Mouse (Mus musculus) cortical plate, adult 2 months (tissue): Measurements from ENCODE around the gene Asic1. TPM values are rescaled to one million over a fixed set of nuclear protein-coding genes. Genes with fewer than 3 reads are reported as not detected.

Source experiments
- H3K27ac ChIP-seq: fragments of 200-500 bp; 2 replicates; pipeline ENCODE4 v1.5.1; 2012; ENCODE audit warnings: low read length, control low read depth, inconsistent platforms; ENCODE audit not compliant: insufficient read depth
- H3K4me1 ChIP-seq: fragments of 200-500 bp; 2 replicates; pipeline ENCODE4 v1.6.1; 2011; ENCODE audit warnings: low read length; ENCODE audit not compliant: control insufficient read depth, insufficient read depth
- H3K4me3 ChIP-seq: fragments of 200-500 bp; 2 replicates; pipeline ENCODE4 v1.5.1; 2011; ENCODE audit warnings: mild to moderate bottlenecking, low read length, control low read depth; ENCODE audit not compliant: insufficient read depth
- CTCF ChIP-seq: fragments of 200-500 bp; IDR thresholded peaks from 2 replicates; pipeline ENCODE4 v1.5.1; 2011; ENCODE audit warnings: mild to moderate bottlenecking, control low read depth, low read length; ENCODE audit not compliant: insufficient read depth; ENCODE audit errors: extremely low read depth
- POLR2A ChIP-seq: fragments of 200-500 bp; IDR thresholded peaks from 2 replicates; pipeline ENCODE4 v1.6.1; 2011; ENCODE audit warnings: mild to moderate bottlenecking, low read length, control low read depth; ENCODE audit not compliant: insufficient read depth; ENCODE audit errors: extremely low read depth
- polyA plus RNA-seq: library from polyadenylated mRNA; depleted of rRNA; stranded (reverse); fragments of >200 nt; gene quantifications from 2 replicates; pipeline ENCODE4 v1.2.3, GENCODE M21; 2012; rRNA removed

The Asic1 gene
- polyA plus RNA-seq = 54.1 and 59.0 TPM in 2 replicates

GRCm38 (mm10) chr15:99670154-99670821 lies at the start of gene Asic1:
Gene Asic1, plus strand, starts transcription at chr15:99670368.
- TF ChIP-seq POLR2A (no peak; the same call in 1 of the 2 replicates), CTCF (no peak)
- Histone ChIP-seq H3K27ac (peak within 1 kb of the TSS; percentile 16; the same call in 1 of the 2 replicates), H3K4me3 (peak within 1 kb of the TSS; percentile 49), H3K4me1 (peaks cover 8% of the 10 kb centered on the region)

- no peak overlapping the region for H3K27ac ChIP-seq
- TF ChIP-seq POLR2A = no peak
- TF ChIP-seq CTCF = no peak
- no peak overlapping the region for H3K4me3 ChIP-seq
- H3K4me1 ChIP-seq = peaks cover 3% of the 10 kb centered on the region; the same call in 1 of the 2 replicates
These were observed 48.1 kb upstream of the Asic1 start for GRCm38 (mm10) chr15:99622063-99622462.

- H3K4me1 ChIP-seq = no peaks in the 10 kb centered on the region
- TF ChIP-seq POLR2A = no peak
- TF ChIP-seq CTCF = no peak
- no peak overlapping the region for H3K27ac ChIP-seq
- H3K4me3 ChIP-seq = no peak overlapping the region
These were observed 38.5 kb upstream of the Asic1 start for GRCm38 (mm10) chr15:99631618-99632017.

GRCm38 (mm10) chr15:99634702-99635101 lies 35.5 kb upstream of the Asic1 start:
- TF ChIP-seq CTCF (no peak), POLR2A (no peak)
- Histone ChIP-seq H3K4me1 (no peaks in the 10 kb centered on the region), H3K27ac (no peak overlapping the region), H3K4me3 (no peak overlapping the region)

GRCm38 (mm10) chr15:99637405-99638123 lies 32.6 kb upstream of the Asic1 start:
- Histone ChIP-seq H3K4me1 (no peaks in the 10 kb centered on the region), H3K27ac (no peak overlapping the region), H3K4me3 (no peak overlapping the region)
- TF ChIP-seq POLR2A (no peak), CTCF (no peak)

- H3K4me3 ChIP-seq = no peak overlapping the region
- TF ChIP-seq CTCF (no peak), POLR2A (no peak)
- H3K27ac ChIP-seq = no peak overlapping the region
These were observed 32.1 kb upstream of the Asic1 start for GRCm38 (mm10) chr15:99638124-99638485.

GRCm38 (mm10) chr15:99642622-99643021 lies 27.5 kb upstream of the Asic1 start:
- no peak overlapping the region for H3K27ac ChIP-seq
- H3K4me1 ChIP-seq = peaks cover 4% of the 10 kb centered on the region
- TF ChIP-seq POLR2A = no peak
- no peak for TF ChIP-seq CTCF
- no peak overlapping the region for H3K4me3 ChIP-seq

More at GRCm38 (mm10) chr15:99638124-99638485, 32.1 kb upstream of the Asic1 start:
- H3K4me1 ChIP-seq = no peaks in the 10 kb centered on the region

- no peak overlapping the region for H3K27ac ChIP-seq
- peaks cover 4% of the 10 kb centered on the region for H3K4me1 ChIP-seq
- TF ChIP-seq CTCF (no peak), POLR2A (no peak)
- no peak overlapping the region for H3K4me3 ChIP-seq
These were observed 26.3 kb upstream of the Asic1 start for GRCm38 (mm10) chr15:99643832-99644231.

- H3K4me3 ChIP-seq = no peak overlapping the region
- no peak overlapping the region for H3K27ac ChIP-seq
- TF ChIP-seq POLR2A (0 out of 2 replicates have a peak, but pooled peaks have one; percentile 8), CTCF (no peak)
- peaks cover 4% of the 10 kb centered on the region for H3K4me1 ChIP-seq
These were observed 25.4 kb upstream of the Asic1 start for GRCm38 (mm10) chr15:99644776-99645175.

- Histone ChIP-seq H3K27ac (no peak overlapping the region), H3K4me3 (no peak overlapping the region), H3K4me1 (peaks cover 4% of the 10 kb centered on the region)
- TF ChIP-seq CTCF (no peak), POLR2A (no peak)
These were observed 21.8 kb upstream of the Asic1 start for GRCm38 (mm10) chr15:99648326-99648725.

GRCm38 (mm10) chr15:99649067-99649761 lies 21.0 kb upstream of the Asic1 start:
- Histone ChIP-seq H3K4me1 (peaks cover 4% of the 10 kb centered on the region), H3K27ac (no peak overlapping the region), H3K4me3 (no peak overlapping the region)
- TF ChIP-seq CTCF (no peak), POLR2A (no peak)
